Mouse (Mus musculus) hindbrain, embryonic 15.5 days (tissue): ENCODE measurements around the gene Zfhx3. TPM values are rescaled to one million over a fixed set of nuclear protein-coding genes. Genes with fewer than 3 reads are reported as not detected.

ENCODE experiments used
- ATAC-seq: fragments of 200-750 bp; cut with Nextera tagmentation; 2 replicates; pipeline ENCODE4 v1.8.0; 2017; ENCODE audit warnings: low read depth, moderate number of reproducible peaks, moderate TSS enrichment; ENCODE audit not compliant: low FRiP score
- H3K27ac ChIP-seq: fragments of 300-500 bp; sonication (generic); replicated peaks from 2 replicates; pipeline ENCODE4 v1.5.1; 2015; ENCODE audit warnings: mild to moderate bottlenecking, inconsistent platforms
- H3K27me3 ChIP-seq: fragments of 300-500 bp; sonication (generic); 2 replicates; pipeline ENCODE4 v1.6.1; 2015; ENCODE audit warnings: control low read depth, inconsistent platforms
- H3K36me3 ChIP-seq: fragments of 300-500 bp; sonication (generic); 2 replicates; pipeline ENCODE4 v1.6.1; 2015; ENCODE audit warnings: control low read depth, inconsistent platforms
- H3K4me1 ChIP-seq: fragments of 300-500 bp; sonication (generic); replicated peaks from 2 replicates; pipeline ENCODE4 v1.6.1; 2015; ENCODE audit warnings: control low read depth, inconsistent platforms
- H3K4me2 ChIP-seq: fragments of 300-500 bp; sonication (generic); 2 replicates; pipeline ENCODE4 v1.6.1; 2015; ENCODE audit warnings: moderate library complexity, mild to moderate bottlenecking, inconsistent platforms
- H3K4me3 ChIP-seq: fragments of 300-500 bp; sonication (generic); 2 replicates; pipeline ENCODE4 v1.5.1; 2015; ENCODE audit warnings: mild to moderate bottlenecking, inconsistent platforms
- H3K9ac ChIP-seq: fragments of 300-500 bp; sonication (generic); 2 replicates; pipeline ENCODE4 v1.6.1; 2015; ENCODE audit warnings: inconsistent platforms
- H3K9me3 ChIP-seq: fragments of 300-500 bp; sonication (generic); 2 replicates; pipeline ENCODE4 v1.6.1; 2016; ENCODE audit warnings: control low read depth, inconsistent platforms
- WGBS: fragments of 180-500 bp; shearing (Covaris S2); methylation state at CpG from one replicate; pipeline ENCODE4 v1.1.7; 2015; 5-methylcytosine and 5-hydroxymethylcytosine counted together
- polyA plus RNA-seq: library from polyadenylated mRNA; unstranded; fragments of >200 nt; fragmentation: Nextera tagmentation; extraction: Ambion mirVana; gene quantifications from 2 replicates; pipeline ENCODE4 v1.2.1, GENCODE M21; 2015

The Zfhx3 gene
- polyA plus RNA-seq, 1 experiment from 2014 or later = 23.5 TPM

GRCm38 (mm10) chr8:108696631-108697410 lies 754.4 kb downstream of the Zfhx3 start:
- peak overlapping the region; percentile 75 for H3K27ac ChIP-seq
- no peak overlapping the region for H3K4me3 ChIP-seq
- no peak overlapping the region for H3K9ac ChIP-seq
- H3K4me2 ChIP-seq = peak overlapping the region; percentile 50
- peaks cover 44% of the 10 kb centered on the region for H3K27me3 ChIP-seq
- 3% methylated on average over 27 of the region's 27 CpGs for WGBS
- no peak for ATAC-seq
- no peaks in the 10 kb centered on the region for H3K9me3 ChIP-seq
- peaks cover 31% of the 10 kb centered on the region for H3K4me1 ChIP-seq
- no peaks in the 10 kb centered on the region for H3K36me3 ChIP-seq

- Histone ChIP-seq H3K27ac (peak overlapping the region; percentile 36), H3K4me1 (peaks cover 28% of the 10 kb centered on the region), H3K9ac (no peak overlapping the region), H3K27me3 (peaks cover 51% of the 10 kb centered on the region), H3K36me3 (no peaks in the 10 kb centered on the region), H3K9me3 (no peaks in the 10 kb centered on the region), H3K4me2 (peak overlapping the region; percentile 14), H3K4me3 (no peak overlapping the region)
- 2% methylated on average over 13 of the region's 13 CpGs for WGBS
- peak; percentile 69; the same call in 1 of the 2 replicates for ATAC-seq
Measured at GRCm38 (mm10) chr8:108697589-108697988, 755.1 kb downstream of the Zfhx3 start.

- ATAC-seq = no peak
- no peak overlapping the region for H3K9ac ChIP-seq
- H3K9me3 ChIP-seq = no peaks in the 10 kb centered on the region
- H3K4me2 ChIP-seq = peak overlapping the region; percentile 14
- H3K4me1 ChIP-seq = peaks cover 31% of the 10 kb centered on the region
- no peaks in the 10 kb centered on the region for H3K36me3 ChIP-seq
- 6% methylated on average over 5 of the region's 5 CpGs for WGBS
- H3K4me3 ChIP-seq = no peak overlapping the region
- peak overlapping the region; percentile 36 for H3K27ac ChIP-seq
- H3K27me3 ChIP-seq = peaks cover 51% of the 10 kb centered on the region
Measured at GRCm38 (mm10) chr8:108698101-108698660, 755.7 kb downstream of the Zfhx3 start.

- Histone ChIP-seq H3K27ac (peak overlapping the region; percentile 79), H3K4me1 (peaks cover 33% of the 10 kb centered on the region), H3K9ac (no peak overlapping the region), H3K27me3 (peaks cover 48% of the 10 kb centered on the region), H3K4me2 (peak overlapping the region; percentile 47), H3K36me3 (no peaks in the 10 kb centered on the region), H3K4me3 (no peak overlapping the region), H3K9me3 (no peaks in the 10 kb centered on the region)
- no peak for ATAC-seq
- 4% methylated on average over 3 of the region's 3 CpGs for WGBS
Measured at GRCm38 (mm10) chr8:108699011-108699410, 756.6 kb downstream of the Zfhx3 start.

GRCm38 (mm10) chr8:108699454-108700345 lies 757.3 kb downstream of the Zfhx3 start:
- peak overlapping the region; percentile 14 for H3K4me3 ChIP-seq

GRCm38 (mm10) chr8:108701381-108702175 lies 759.1 kb downstream of the Zfhx3 start:
- peak overlapping the region; percentile 96 for H3K4me2 ChIP-seq
- H3K36me3 ChIP-seq = no peaks in the 10 kb centered on the region
- H3K9ac ChIP-seq = peak overlapping the region; percentile 26; the same call in 1 of the 2 replicates
- peaks cover 31% of the 10 kb centered on the region for H3K27me3 ChIP-seq
- WGBS = 18% methylated on average over 7 of the region's 7 CpGs
- peak overlapping the region; percentile 95 for H3K27ac ChIP-seq
- no peaks in the 10 kb centered on the region for H3K9me3 ChIP-seq
- H3K4me3 ChIP-seq = peak overlapping the region; percentile 82; the same call in 1 of the 2 replicates
- peaks cover 17% of the 10 kb centered on the region for H3K4me1 ChIP-seq
- ATAC-seq = no peak

More at GRCm38 (mm10) chr8:108699454-108700345, 757.3 kb downstream of the Zfhx3 start:
- H3K4me2 ChIP-seq = peak overlapping the region; percentile 47
- no peaks in the 10 kb centered on the region for H3K36me3 ChIP-seq
- H3K27ac ChIP-seq = peak overlapping the region; percentile 79
- 4% methylated on average over 23 of the region's 23 CpGs for WGBS
- no peaks in the 10 kb centered on the region for H3K9me3 ChIP-seq
- ATAC-seq = no peak
- peaks cover 41% of the 10 kb centered on the region for H3K27me3 ChIP-seq
- H3K4me1 ChIP-seq = peaks cover 33% of the 10 kb centered on the region
- H3K9ac ChIP-seq = peak overlapping the region; percentile 30; the same call in 1 of the 2 replicates

- peak overlapping the region; percentile 96 for H3K4me2 ChIP-seq
- H3K27ac ChIP-seq = peak overlapping the region; percentile 95
- WGBS = 24% methylated on average over 1 of the region's 1 CpGs
- H3K4me1 ChIP-seq = peaks cover 15% of the 10 kb centered on the region
- H3K4me3 ChIP-seq = peak overlapping the region; percentile 82
- H3K27me3 ChIP-seq = peaks cover 28% of the 10 kb centered on the region
- peak overlapping the region; percentile 26; the same call in 1 of the 2 replicates for H3K9ac ChIP-seq
- no peaks in the 10 kb centered on the region for H3K36me3 ChIP-seq
- no peak for ATAC-seq
- H3K9me3 ChIP-seq = no peaks in the 10 kb centered on the region
Measured at GRCm38 (mm10) chr8:108702201-108702600, 759.8 kb downstream of the Zfhx3 start.

- Histone ChIP-seq H3K9ac (peak overlapping the region; percentile 16; the same call in 1 of the 2 replicates), H3K4me3 (peak overlapping the region; percentile 82), H3K4me2 (peak overlapping the region; percentile 96), H3K9me3 (no peaks in the 10 kb centered on the region), H3K4me1 (peaks cover 21% of the 10 kb centered on the region), H3K27ac (peak overlapping the region; percentile 95), H3K27me3 (peaks cover 12% of the 10 kb centered on the region; the same call in 1 of the 2 replicates), H3K36me3 (no peaks in the 10 kb centered on the region)
- ATAC-seq = no peak
- 37% methylated on average over 2 of the region's 2 CpGs for WGBS
Measured at GRCm38 (mm10) chr8:108705751-108706150, 763.3 kb downstream of the Zfhx3 start.

- peaks cover 26% of the 10 kb centered on the region for H3K4me1 ChIP-seq
Measured at GRCm38 (mm10) chr8:108706491-108706847, 764.0 kb downstream of the Zfhx3 start.

GRCm38 (mm10) chr8:108706848-108707541 lies 764.6 kb downstream of the Zfhx3 start:
- 33% methylated on average over 6 of the region's 6 CpGs for WGBS
- ATAC-seq = no peak
- H3K36me3 ChIP-seq = no peaks in the 10 kb centered on the region
- H3K9ac ChIP-seq = peak overlapping the region; percentile 16
- H3K27me3 ChIP-seq = peaks cover 8% of the 10 kb centered on the region; the same call in 1 of the 2 replicates
- H3K4me2 ChIP-seq = peak overlapping the region; percentile 96
- peaks cover 30% of the 10 kb centered on the region for H3K4me1 ChIP-seq
- no peaks in the 10 kb centered on the region for H3K9me3 ChIP-seq
- peak overlapping the region; percentile 95 for H3K27ac ChIP-seq
- peak overlapping the region; percentile 82 for H3K4me3 ChIP-seq

More at GRCm38 (mm10) chr8:108706491-108706847, 764.0 kb downstream of the Zfhx3 start:
- 51% methylated on average over 3 of the region's 3 CpGs for WGBS
- no peak for ATAC-seq
- H3K4me2 ChIP-seq = peak overlapping the region; percentile 96
- peaks cover 10% of the 10 kb centered on the region; the same call in 1 of the 2 replicates for H3K27me3 ChIP-seq
- H3K27ac ChIP-seq = peak overlapping the region; percentile 95
- peak overlapping the region; percentile 16 for H3K9ac ChIP-seq
- H3K4me3 ChIP-seq = peak overlapping the region; percentile 82
- no peaks in the 10 kb centered on the region for H3K36me3 ChIP-seq
- H3K9me3 ChIP-seq = no peaks in the 10 kb centered on the region
